Mouse (Mus musculus): Measurements from ENCODE around the gene Hmgcr. TPM values are rescaled to one million over a fixed set of nuclear protein-coding genes. Genes with fewer than 3 reads are reported as not detected.

Gene Hmgcr
- polyA plus RNA-seq, 1 experiment, result 16.2 TPM

DNA sequence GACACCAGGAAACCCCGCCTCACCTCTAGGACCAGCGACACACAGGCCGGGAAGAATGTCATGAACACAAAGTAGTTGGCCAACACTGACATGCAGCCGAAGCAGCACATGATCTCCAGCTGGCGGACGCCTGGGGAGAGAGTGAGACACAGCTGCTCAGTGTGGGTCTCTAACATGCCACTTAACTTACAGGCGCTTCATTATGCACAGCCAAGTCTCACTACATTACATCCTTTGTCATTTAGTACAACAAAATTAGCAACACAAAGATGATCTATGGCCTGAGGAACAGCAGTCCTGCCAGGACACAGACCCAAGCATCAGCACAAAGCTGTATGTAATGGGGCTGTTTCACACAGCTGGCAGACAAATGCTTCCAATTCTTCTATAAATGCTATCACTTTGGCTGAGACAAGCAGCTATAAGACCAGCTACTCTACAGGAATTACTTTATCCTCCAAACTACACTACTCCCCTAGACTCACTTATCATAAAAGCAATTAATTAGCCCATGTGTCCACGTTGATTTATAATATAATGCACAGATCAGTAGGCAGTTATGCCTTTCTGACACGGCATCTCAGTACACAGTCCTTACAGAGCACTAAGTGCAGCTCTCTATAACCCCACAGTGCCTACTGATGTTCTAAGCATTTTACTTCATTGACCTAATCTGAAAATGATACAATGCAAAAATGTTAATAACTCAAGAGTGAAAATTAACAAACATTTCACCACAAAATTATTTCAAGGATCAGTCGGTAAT, 10.5 kb downstream of the Hmgcr start:
- no peak overlapping the region for H3K27ac ChIP-seq (ENCODE audit: control insufficient read depth, insufficient read depth, low read depth, low read length, poor library complexity)
- no peak overlapping the region for H3K4me3 ChIP-seq (replicated peaks; ENCODE audit: control insufficient read depth, low read depth, low read length)
- no peak for TF ChIP-seq POLR2A (IDR thresholded peaks at IDR 0.05; ENCODE audit: borderline replicate concordance, control insufficient read depth, low read depth, low read length)
- no peak for TF ChIP-seq CTCF (IDR thresholded peaks at IDR 0.05; ENCODE audit: control insufficient read depth, insufficient read depth, low read length)
- 87% methylated on average over 10 of the region's 10 CpGs for WGBS
- H3K4me1 ChIP-seq (ENCODE audit: control insufficient read depth, insufficient read depth, low read length), result no peaks in the 10 kb centered on the region

GRCm38 (mm10) chr13:96658936-96659335, 11.8 kb downstream of the Hmgcr start:
- H3K27ac ChIP-seq (ENCODE audit: control insufficient read depth, insufficient read depth, low read depth, low read length, poor library complexity), result no peak overlapping the region
- WGBS, result 88% methylated on average over 7 of the region's 7 CpGs
- H3K4me3 ChIP-seq (replicated peaks; ENCODE audit: control insufficient read depth, low read depth, low read length), result no peak overlapping the region
- TF ChIP-seq CTCF (IDR thresholded peaks at IDR 0.05; ENCODE audit: control insufficient read depth, insufficient read depth, low read length), result no peak
- no peak for TF ChIP-seq POLR2A (IDR thresholded peaks at IDR 0.05; ENCODE audit: borderline replicate concordance, control insufficient read depth, low read depth, low read length)
- no peaks in the 10 kb centered on the region for H3K4me1 ChIP-seq (ENCODE audit: control insufficient read depth, insufficient read depth, low read length)

- no peak overlapping the region for H3K27ac ChIP-seq (ENCODE audit: control insufficient read depth, insufficient read depth, low read depth, low read length, poor library complexity)
- no peak for TF ChIP-seq POLR2A (IDR thresholded peaks at IDR 0.05; ENCODE audit: borderline replicate concordance, control insufficient read depth, low read depth, low read length)
- no peak for TF ChIP-seq CTCF (IDR thresholded peaks at IDR 0.05; ENCODE audit: control insufficient read depth, insufficient read depth, low read length)
- 81% methylated on average over 1 of the region's 1 CpGs for WGBS
- H3K4me3 ChIP-seq (replicated peaks; ENCODE audit: control insufficient read depth, low read depth, low read length), result no peak overlapping the region
- no peaks in the 10 kb centered on the region for H3K4me1 ChIP-seq (ENCODE audit: control insufficient read depth, insufficient read depth, low read length)
Measured at GRCm38 (mm10) chr13:96656673-96657072, 14.1 kb downstream of the Hmgcr start.

DNA sequence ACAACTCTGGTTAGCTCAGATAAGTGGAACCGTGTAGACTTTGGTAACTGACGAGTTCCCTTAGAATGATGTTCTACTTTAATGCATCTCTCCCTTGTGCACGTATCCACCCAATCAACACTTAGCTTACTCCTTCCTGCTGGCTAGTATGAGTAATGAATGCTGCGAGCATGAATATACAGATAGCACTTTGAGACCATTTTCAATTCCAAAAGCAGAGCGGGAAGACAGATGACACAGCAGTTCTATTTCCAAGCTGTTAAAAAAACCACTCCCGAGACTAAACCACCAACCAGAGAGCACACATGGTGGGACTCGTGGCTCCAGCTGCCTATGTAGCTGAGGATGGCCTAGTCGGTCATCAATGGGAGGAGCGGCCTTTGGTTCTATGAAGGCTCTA, 17.7 kb downstream of the Hmgcr start:
- 82% methylated on average over 9 of the region's 9 CpGs for WGBS

GRCm38 (mm10) chr13:96645822-96646221, 24.9 kb downstream of the Hmgcr start:
- H3K4me3 ChIP-seq (replicated peaks; ENCODE audit: control insufficient read depth, low read depth, low read length), result no peak overlapping the region
- no peaks in the 10 kb centered on the region for H3K4me1 ChIP-seq (ENCODE audit: control insufficient read depth, insufficient read depth, low read length)
- TF ChIP-seq CTCF (IDR thresholded peaks at IDR 0.05; ENCODE audit: control insufficient read depth, insufficient read depth, low read length) (no peak), POLR2A (IDR thresholded peaks at IDR 0.05; ENCODE audit: borderline replicate concordance, control insufficient read depth, low read depth, low read length) (no peak)
- no peak overlapping the region for H3K27ac ChIP-seq (ENCODE audit: control insufficient read depth, insufficient read depth, low read depth, low read length, poor library complexity)
- WGBS, result 70% methylated on average over 5 of the region's 5 CpGs

More for the DNA sequence above, 17.7 kb downstream of the Hmgcr start:
- H3K4me3 ChIP-seq (replicated peaks; ENCODE audit: control insufficient read depth, low read depth, low read length), result no peak overlapping the region
- no peak overlapping the region for H3K27ac ChIP-seq (ENCODE audit: control insufficient read depth, insufficient read depth, low read depth, low read length, poor library complexity)
- H3K4me1 ChIP-seq (ENCODE audit: control insufficient read depth, insufficient read depth, low read length), result no peaks in the 10 kb centered on the region
- TF ChIP-seq POLR2A (IDR thresholded peaks at IDR 0.05; ENCODE audit: borderline replicate concordance, control insufficient read depth, low read depth, low read length), result no peak
- no peak for TF ChIP-seq CTCF (IDR thresholded peaks at IDR 0.05; ENCODE audit: control insufficient read depth, insufficient read depth, low read length)

DNA sequence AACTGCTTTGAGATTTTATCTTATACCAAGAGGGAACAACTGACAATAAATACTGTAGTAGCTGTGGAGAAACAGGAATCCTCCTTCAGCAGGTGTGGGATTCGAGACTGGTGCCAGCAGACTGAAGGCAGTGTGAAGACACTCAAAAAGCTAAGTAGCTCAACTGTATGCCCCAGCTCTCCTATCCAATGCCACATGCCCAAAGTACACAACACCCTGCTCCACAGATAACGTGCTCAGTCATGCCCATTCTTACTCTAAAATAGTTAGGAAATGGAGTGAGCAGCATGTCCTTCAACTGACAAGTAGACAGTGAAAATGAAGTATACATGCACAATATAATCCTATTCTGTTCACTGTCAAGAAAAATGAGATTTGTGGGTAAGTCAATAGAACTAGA, 26.6 kb downstream of the Hmgcr start:
- H3K4me3 ChIP-seq (replicated peaks; ENCODE audit: control insufficient read depth, low read depth, low read length), result no peak overlapping the region
- TF ChIP-seq POLR2A (IDR thresholded peaks at IDR 0.05; ENCODE audit: borderline replicate concordance, control insufficient read depth, low read depth, low read length) (no peak), CTCF (IDR thresholded peaks at IDR 0.05; ENCODE audit: control insufficient read depth, insufficient read depth, low read length) (no peak)
- WGBS, result 60% methylated on average over 2 of the region's 2 CpGs
- no peak overlapping the region for H3K27ac ChIP-seq (ENCODE audit: control insufficient read depth, insufficient read depth, low read depth, low read length, poor library complexity)
- H3K4me1 ChIP-seq (ENCODE audit: control insufficient read depth, insufficient read depth, low read length), result no peaks in the 10 kb centered on the region

GRCm38 (mm10) chr13:96630396-96630795, 40.3 kb downstream of the Hmgcr start:
- no peak for TF ChIP-seq POLR2A (IDR thresholded peaks at IDR 0.05; ENCODE audit: borderline replicate concordance, control insufficient read depth, low read depth, low read length)
- no peak for TF ChIP-seq CTCF (IDR thresholded peaks at IDR 0.05; ENCODE audit: control insufficient read depth, insufficient read depth, low read length)
- Histone ChIP-seq H3K4me1 (ENCODE audit: control insufficient read depth, insufficient read depth, low read length) (no peaks in the 10 kb centered on the region), H3K27ac (ENCODE audit: control insufficient read depth, insufficient read depth, low read depth, low read length, poor library complexity) (no peak overlapping the region), H3K4me3 (replicated peaks; ENCODE audit: control insufficient read depth, low read depth, low read length) (no peak overlapping the region)
- 61% methylated on average over 4 of the region's 4 CpGs for WGBS

GRCm38 (mm10) chr13:96620891-96621290, 49.8 kb downstream of the Hmgcr start:
- TF ChIP-seq POLR2A (IDR thresholded peaks at IDR 0.05; ENCODE audit: borderline replicate concordance, control insufficient read depth, low read depth, low read length) (no peak), CTCF (IDR thresholded peaks at IDR 0.05; ENCODE audit: control insufficient read depth, insufficient read depth, low read length) (no peak)
- Histone ChIP-seq H3K4me3 (replicated peaks; ENCODE audit: control insufficient read depth, low read depth, low read length) (no peak overlapping the region), H3K4me1 (ENCODE audit: control insufficient read depth, insufficient read depth, low read length) (no peaks in the 10 kb centered on the region), H3K27ac (ENCODE audit: control insufficient read depth, insufficient read depth, low read depth, low read length, poor library complexity) (no peak overlapping the region)
- WGBS, result 58% methylated on average over 1 of the region's 1 CpGs
